Mouse (Mus musculus): ENCODE measurements around the gene Dnajc5.

DNA sequence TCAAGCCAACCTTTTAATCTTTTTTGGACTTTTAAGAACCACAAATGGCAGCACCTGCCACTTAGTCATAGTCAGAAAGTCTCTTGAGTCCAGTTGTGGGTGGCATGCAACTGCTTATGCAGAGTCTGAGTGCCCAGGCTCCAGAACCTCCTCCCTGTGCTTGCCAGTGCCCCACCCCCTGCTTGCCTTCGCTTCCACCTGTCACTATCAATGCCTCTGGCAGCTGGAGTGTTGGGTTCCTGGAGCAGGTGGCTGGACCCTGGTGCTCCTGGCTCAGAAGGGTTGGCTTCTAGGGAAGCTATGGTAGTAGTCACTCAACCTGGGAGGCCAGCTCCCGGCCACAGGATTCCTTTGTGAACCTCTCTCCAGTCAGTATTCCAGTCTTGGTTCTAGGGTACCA is 29.9 kb downstream of the Dnajc5 start:
- no peak for TF ChIP-seq CTCF (IDR thresholded peaks at IDR 0.05; ENCODE audit: low read depth)
- no peak for TF ChIP-seq EP300 (IDR thresholded peaks at IDR 0.05; ENCODE audit: low read depth)

Data from heart, postnatal 0 days (tissue).